Mouse (Mus musculus) neural tube, embryonic 11.5 days (tissue): Measurements from ENCODE around the gene Pnmt. TPM values are rescaled to one million over a fixed set of nuclear protein-coding genes. Genes with fewer than 3 reads are reported as not detected.
"Not testable (repeated sequence)": the region's sequence is repeated elsewhere in the genome, so short reads cannot be mapped to it uniquely, and the experiment has no call there.

Experiments
- ATAC-seq: fragments of 200-750 bp; cut with Nextera tagmentation; 2 replicates; pipeline ENCODE4 v1.8.0; 2017; ENCODE audit warnings: moderate number of reproducible peaks, mild to moderate bottlenecking, moderate TSS enrichment, moderate library complexity; ENCODE audit not compliant: insufficient read depth, low FRiP score, low TSS enrichment
- DNase-seq: peaks from one replicate; pipeline ENCODE4 v3.0.0-alpha.2; 2015; ENCODE audit warnings: low spot score
- H3K27ac ChIP-seq: fragments of 300-500 bp; sonication (generic); 2 replicates; pipeline ENCODE4 v1.5.1; 2014; ENCODE audit warnings: low read depth, mild to moderate bottlenecking, low read length
- H3K27me3 ChIP-seq: fragments of 300-500 bp; sonication (generic); 2 replicates; pipeline ENCODE4 v1.6.1; 2014; ENCODE audit warnings: mild to moderate bottlenecking, low read length, mixed read lengths; ENCODE audit not compliant: control insufficient read depth, insufficient read depth
- H3K36me3 ChIP-seq: fragments of 300-500 bp; sonication (generic); 2 replicates; pipeline ENCODE4 v1.6.1; 2014; ENCODE audit warnings: mild to moderate bottlenecking, low read length, moderate library complexity, mixed read lengths; ENCODE audit not compliant: control insufficient read depth, insufficient read depth
- H3K4me1 ChIP-seq: fragments of 300-500 bp; sonication (generic); 2 replicates; pipeline ENCODE4 v1.6.1; 2014; ENCODE audit warnings: low read length, mixed read lengths; ENCODE audit not compliant: control insufficient read depth, insufficient read depth
- H3K4me2 ChIP-seq: fragments of 300-500 bp; sonication (generic); 2 replicates; pipeline ENCODE4 v1.6.1; 2014; ENCODE audit warnings: low read depth, mild to moderate bottlenecking, moderate library complexity
- H3K4me3 ChIP-seq: fragments of 300-500 bp; sonication (generic); 2 replicates; pipeline ENCODE4 v1.5.1; 2014; ENCODE audit warnings: low read depth, low read length
- H3K9ac ChIP-seq: fragments of 300-500 bp; sonication (generic); 2 replicates; pipeline ENCODE4 v1.6.1; 2014; ENCODE audit warnings: mild to moderate bottlenecking, low read length
- H3K9me3 ChIP-seq: fragments of 300-500 bp; sonication (generic); 2 replicates; pipeline ENCODE4 v1.6.1; 2016; ENCODE audit warnings: low read length; ENCODE audit not compliant: control insufficient read depth
- WGBS: fragments of 180-500 bp; shearing (Covaris S2); extraction: QIAGEN DNeasy Blood & Tissue Kit; methylation state at CpG from one replicate; pipeline ENCODE4 v1.1.7; 2014; 5-methylcytosine and 5-hydroxymethylcytosine counted together
- polyA plus RNA-seq: library from polyadenylated mRNA; unstranded; fragments of >200 nt; fragmentation: Nextera tagmentation; extraction: Ambion mirVana; gene quantifications from 2 replicates; pipeline ENCODE4 v1.2.1, GENCODE M21; 2014

The Pnmt gene
- polyA plus RNA-seq, 1 experiment from 2014 or later = 0.40 TPM

- 90% methylated on average over 11 of the region's 11 CpGs for WGBS
- Histone ChIP-seq H3K4me1 (no peaks in the 10 kb centered on the region), H3K4me3 (no peak overlapping the region), H3K36me3 (peaks cover 20% of the 10 kb centered on the region; the same call in 1 of the 2 replicates), H3K27me3 (no peaks in the 10 kb centered on the region), H3K9ac (no peak overlapping the region), H3K4me2 (no peak overlapping the region), H3K9me3 (no peaks in the 10 kb centered on the region), H3K27ac (no peak overlapping the region)
- no peak for DNase-seq
- no peak for ATAC-seq
Observed at GRCm38 (mm10) chr11:98377787-98378186, 8.5 kb upstream of the Pnmt start.

GRCm38 (mm10) chr11:98379379-98379778 is 6.9 kb upstream of the Pnmt start:
- peaks cover 2% of the 10 kb centered on the region; the same call in 1 of the 2 replicates for H3K27me3 ChIP-seq
- H3K36me3 ChIP-seq = peaks cover 17% of the 10 kb centered on the region; the same call in 1 of the 2 replicates
- no peak overlapping the region for H3K9ac ChIP-seq
- no peak overlapping the region for H3K4me3 ChIP-seq
- no peak for ATAC-seq
- no peaks in the 10 kb centered on the region for H3K9me3 ChIP-seq
- no peak overlapping the region for H3K27ac ChIP-seq
- H3K4me1 ChIP-seq = no peaks in the 10 kb centered on the region
- DNase-seq = no peak
- 94% methylated on average over 7 of the region's 7 CpGs for WGBS
- no peak overlapping the region for H3K4me2 ChIP-seq

GRCm38 (mm10) chr11:98380106-98380505 is 6.1 kb upstream of the Pnmt start:
- WGBS = 85% methylated on average over 6 of the region's 6 CpGs
- H3K36me3 ChIP-seq = peaks cover 16% of the 10 kb centered on the region; the same call in 1 of the 2 replicates
- no peaks in the 10 kb centered on the region for H3K4me1 ChIP-seq
- no peak overlapping the region for H3K27ac ChIP-seq
- DNase-seq = no peak
- H3K27me3 ChIP-seq = peaks cover 2% of the 10 kb centered on the region; the same call in 1 of the 2 replicates
- no peak overlapping the region for H3K4me2 ChIP-seq
- H3K9me3 ChIP-seq = no peaks in the 10 kb centered on the region
- no peak overlapping the region for H3K9ac ChIP-seq
- no peak for ATAC-seq
- no peak overlapping the region for H3K4me3 ChIP-seq

GRCm38 (mm10) chr11:98381651-98382050 is 4.6 kb upstream of the Pnmt start:
- no peak overlapping the region for H3K27ac ChIP-seq
- H3K9me3 ChIP-seq = no peaks in the 10 kb centered on the region
- DNase-seq (no peak), ATAC-seq (no peak)
- H3K4me3 ChIP-seq = no peak overlapping the region
- no peaks in the 10 kb centered on the region for H3K4me1 ChIP-seq
- 90% methylated on average over 2 of the region's 2 CpGs for WGBS
- H3K9ac ChIP-seq = no peak overlapping the region
- peaks cover 14% of the 10 kb centered on the region; the same call in 1 of the 2 replicates for H3K36me3 ChIP-seq
- no peak overlapping the region for H3K4me2 ChIP-seq
- H3K27me3 ChIP-seq = peaks cover 12% of the 10 kb centered on the region

GRCm38 (mm10) chr11:98382405-98382804 is 3.8 kb upstream of the Pnmt start:
- H3K4me1 ChIP-seq, H3K9ac ChIP-seq, H3K27ac ChIP-seq, H3K4me2 ChIP-seq, ATAC-seq, H3K4me3 ChIP-seq, H3K9me3 ChIP-seq, DNase-seq: not testable (repeated sequence)
- 45% methylated on average over 2 of the region's 2 CpGs for WGBS
- H3K36me3 ChIP-seq = peaks cover 13% of the 10 kb centered on the region; the same call in 1 of the 2 replicates
- H3K27me3 ChIP-seq = peaks cover 19% of the 10 kb centered on the region

GRCm38 (mm10) chr11:98383261-98384030 is 2.8 kb upstream of the Pnmt start, which contains the start of gene Tcap:
Gene Tcap, plus strand, starts transcription at chr11:98383811.
- H3K4me1 ChIP-seq = no peaks in the 10 kb centered on the region
- no peak within 1 kb of the TSS for H3K4me3 ChIP-seq
- peaks cover 27% of the 10 kb centered on the region for H3K27me3 ChIP-seq
- ATAC-seq = no peak
- 60% methylated on average over 14 of the region's 14 CpGs for WGBS
- DNase-seq = no peak
- H3K4me2 ChIP-seq = no peak within 1 kb of the TSS
- no peak within 1 kb of the TSS for H3K9ac ChIP-seq
- no peak within 1 kb of the TSS for H3K27ac ChIP-seq
- peaks cover 6% of the 10 kb centered on the region; the same call in 1 of the 2 replicates for H3K36me3 ChIP-seq
- no peaks in the 10 kb centered on the region for H3K9me3 ChIP-seq

GRCm38 (mm10) chr11:98384216-98384615 is 2.0 kb upstream of the Pnmt start:
- Histone ChIP-seq H3K27ac (no peak overlapping the region), H3K4me2 (no peak overlapping the region), H3K4me3 (no peak overlapping the region), H3K27me3 (peaks cover 27% of the 10 kb centered on the region), H3K9ac (no peak overlapping the region), H3K4me1 (no peaks in the 10 kb centered on the region), H3K36me3 (peaks cover 5% of the 10 kb centered on the region; the same call in 1 of the 2 replicates), H3K9me3 (no peaks in the 10 kb centered on the region)
- DNase-seq (no peak), ATAC-seq (no peak)
- WGBS = 70% methylated on average over 20 of the region's 20 CpGs

GRCm38 (mm10) chr11:98384721-98385637 is 1.3 kb upstream of the Pnmt start:
- Histone ChIP-seq H3K4me1 (no peaks in the 10 kb centered on the region), H3K4me2 (no peak overlapping the region), H3K27ac (no peak overlapping the region), H3K27me3 (peaks cover 27% of the 10 kb centered on the region), H3K9ac (no peak overlapping the region), H3K36me3 (peaks cover 3% of the 10 kb centered on the region; the same call in 1 of the 2 replicates), H3K4me3 (no peak overlapping the region), H3K9me3 (no peaks in the 10 kb centered on the region)
- DNase-seq (no peak), ATAC-seq (no peak)
- 65% methylated on average over 8 of the region's 8 CpGs for WGBS
